Mouse (Mus musculus): Measurements from ENCODE around the gene Npnt.

Gene Npnt

DNA sequence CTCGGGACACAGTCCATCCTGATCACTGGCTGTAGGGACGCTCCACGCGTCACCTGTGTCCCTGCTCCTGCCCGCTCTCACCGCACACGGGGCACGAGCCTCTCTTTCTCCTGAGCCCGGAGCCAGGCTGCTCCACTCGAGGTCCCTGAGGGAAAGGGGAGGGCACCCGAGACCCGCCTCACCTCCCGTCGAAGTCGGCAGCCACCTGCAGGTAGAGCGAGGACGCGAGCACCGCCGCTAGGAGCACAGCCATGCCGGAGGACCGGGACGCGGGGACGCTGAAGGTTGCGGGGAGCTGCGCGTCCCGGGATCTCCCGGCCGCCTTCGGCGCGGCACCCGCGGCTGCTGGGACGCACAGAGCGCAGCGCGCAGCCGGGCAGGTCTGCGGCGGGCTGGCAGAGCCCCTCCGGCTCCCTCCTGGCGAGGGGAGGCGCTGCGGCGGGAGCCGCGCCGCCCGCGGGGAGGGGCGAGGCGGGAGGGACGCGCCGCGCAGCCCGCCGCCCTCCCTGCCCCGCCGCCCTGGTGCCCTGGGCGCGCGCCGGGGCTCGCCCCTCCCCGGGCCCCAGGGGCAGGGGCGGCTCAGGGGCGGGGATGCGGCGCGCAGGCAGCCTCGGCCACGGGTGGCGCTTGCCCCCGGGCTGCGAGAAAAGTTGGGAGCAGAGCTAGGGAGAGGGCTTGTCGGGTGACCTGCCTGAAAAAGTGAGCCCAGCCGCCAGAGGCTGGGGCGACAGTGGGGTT lies at the start of gene Npnt:
TSS of gene Npnt (minus strand) at position 501 of the 738 bp plus-strand sequence.
- peak; percentile 8 for DNase-seq (ENCODE audit: low spot score)

DNA sequence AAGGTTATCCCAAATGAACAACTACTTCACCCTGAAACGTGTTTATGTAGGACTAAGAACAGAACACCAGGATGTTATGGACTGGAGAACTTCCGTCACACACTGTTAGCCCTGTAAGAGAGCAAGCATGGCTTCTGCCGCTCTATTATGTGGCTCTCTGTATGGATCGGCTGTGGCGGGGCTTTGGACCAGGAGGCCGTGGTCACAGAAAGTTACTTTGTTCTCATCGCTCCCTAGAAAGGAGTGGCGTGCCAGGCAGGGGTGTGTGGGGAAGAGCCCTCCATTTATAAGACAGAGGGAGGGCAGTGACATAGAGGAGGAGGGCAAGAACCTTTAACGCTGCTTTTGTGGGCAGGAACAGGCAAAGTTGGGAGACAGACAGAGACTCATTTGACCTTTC lies 46.2 kb upstream of the Npnt start:
- DNase-seq (ENCODE audit: low spot score), result no peak

DNA sequence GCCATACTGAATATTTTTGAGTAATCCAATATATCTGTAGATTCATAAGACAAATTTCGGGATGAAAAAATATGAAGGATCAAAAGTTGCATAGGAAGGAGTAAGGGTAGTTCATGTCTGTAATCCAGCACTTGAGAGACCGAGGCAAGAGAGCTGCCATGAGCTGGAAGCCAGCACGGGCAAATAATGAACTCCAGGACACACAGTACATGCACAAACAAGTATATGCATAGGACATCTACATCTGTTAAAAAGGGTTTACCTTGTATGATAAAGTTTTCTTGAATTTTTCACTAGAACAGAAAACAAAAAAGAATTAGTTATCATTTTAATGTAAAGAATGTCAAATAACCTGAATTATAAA lies 45.8 kb upstream of the Npnt start:
- DNase-seq (ENCODE audit: low spot score), result no peak

DNA sequence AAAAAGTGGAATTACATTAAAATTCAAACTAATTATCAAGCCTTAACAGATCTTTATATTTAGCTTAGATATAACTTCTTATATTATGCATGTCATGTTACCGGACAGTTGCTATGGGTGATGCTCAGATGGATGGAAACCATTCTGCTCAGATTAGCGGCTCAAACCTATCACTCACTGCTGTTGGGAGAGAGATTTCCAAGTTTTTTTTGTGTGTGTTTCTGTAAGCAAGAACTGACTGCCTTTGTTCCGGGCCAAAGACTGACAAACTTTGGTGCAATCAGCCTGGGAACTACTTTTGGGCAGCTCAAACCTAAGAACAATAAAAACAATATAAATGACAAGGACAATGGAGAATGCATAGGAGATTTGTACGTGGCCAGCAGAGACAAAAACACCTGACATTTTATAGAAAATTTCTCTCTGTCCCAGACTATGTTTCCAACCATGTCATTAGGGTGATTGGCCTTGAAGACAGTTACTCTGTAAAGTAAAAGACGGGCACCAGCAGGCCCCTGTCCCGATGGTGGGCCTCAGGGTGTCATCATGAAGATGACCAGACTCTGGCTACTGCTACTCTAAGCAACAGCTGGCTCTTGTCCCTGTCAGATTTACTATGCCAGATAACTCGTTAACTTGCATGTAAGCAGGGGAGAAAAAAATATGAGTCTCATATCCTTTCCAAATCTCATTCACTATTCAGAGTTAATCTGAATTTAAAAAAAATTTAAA lies 45.2 kb upstream of the Npnt start:
- no peak for DNase-seq (ENCODE audit: low spot score)

DNA sequence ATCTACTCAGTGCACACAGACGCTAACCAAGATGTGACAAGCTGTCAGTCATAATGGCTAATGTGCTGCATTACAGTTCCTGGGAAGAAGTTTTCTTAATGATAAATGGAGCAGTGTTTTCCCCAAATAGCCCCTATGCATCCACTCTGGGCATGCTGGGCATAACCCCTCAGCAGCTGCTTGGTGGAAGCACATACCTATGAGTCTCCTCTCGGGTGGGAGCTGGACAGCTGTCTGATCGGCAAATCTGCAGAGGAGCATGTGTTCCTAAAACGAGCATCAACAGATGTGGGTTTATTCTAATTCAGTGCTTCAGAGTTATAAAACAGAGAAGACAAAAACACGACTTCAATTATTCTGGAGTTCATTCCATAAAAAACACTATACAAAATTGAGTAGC lies 36.1 kb upstream of the Npnt start:
- no peak for DNase-seq (ENCODE audit: low spot score)

DNA sequence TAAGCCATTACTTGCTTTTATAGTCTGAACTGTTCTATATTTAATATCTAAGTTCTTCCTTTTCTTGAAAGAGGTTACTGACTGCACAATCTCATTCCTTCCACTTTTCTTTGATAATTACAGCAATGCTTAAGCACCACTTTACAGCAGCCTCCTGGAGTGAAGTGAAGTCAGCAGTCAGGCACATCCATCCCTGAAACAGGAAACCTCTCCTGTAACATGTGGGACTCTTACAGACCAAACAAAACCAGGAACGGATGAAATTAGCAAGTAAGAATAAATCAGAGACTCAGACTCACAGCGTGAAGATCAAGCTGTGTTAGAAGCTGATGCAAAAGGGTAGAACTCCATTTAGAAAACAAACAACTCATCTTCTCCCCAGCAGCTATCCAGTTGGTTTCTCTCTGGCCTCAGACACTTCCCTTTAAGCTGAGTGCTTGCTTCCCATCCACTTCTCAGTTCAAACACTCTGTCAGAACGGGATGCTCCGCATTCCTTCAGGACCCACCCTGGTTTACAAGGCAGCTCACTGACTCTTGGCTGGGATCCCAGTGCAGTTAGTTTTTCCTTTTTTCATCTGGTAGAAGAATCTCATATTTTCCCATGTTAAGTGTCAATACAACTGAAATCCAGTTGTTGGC lies 33.9 kb upstream of the Npnt start:
- DNase-seq (ENCODE audit: low spot score), result no peak

DNA sequence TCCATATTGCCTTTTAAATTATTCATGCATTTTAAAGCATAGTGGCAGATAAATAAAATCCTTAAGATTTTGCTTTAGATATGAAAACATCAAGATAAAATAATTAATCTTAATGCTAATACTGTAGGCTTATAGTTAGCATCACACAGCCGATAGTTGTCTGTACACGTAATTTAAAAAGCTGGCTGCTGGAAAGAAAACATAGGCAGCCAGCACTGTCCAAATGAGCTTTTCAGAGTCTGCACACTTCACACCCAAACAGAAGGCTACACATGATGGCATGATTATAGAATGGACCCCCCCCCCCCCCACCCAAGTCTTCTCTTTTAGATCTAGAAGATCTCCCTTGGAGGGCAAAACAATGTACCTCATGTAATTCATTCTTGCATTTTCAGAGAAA lies 31.9 kb upstream of the Npnt start:
- no peak for DNase-seq (ENCODE audit: low spot score)

DNA sequence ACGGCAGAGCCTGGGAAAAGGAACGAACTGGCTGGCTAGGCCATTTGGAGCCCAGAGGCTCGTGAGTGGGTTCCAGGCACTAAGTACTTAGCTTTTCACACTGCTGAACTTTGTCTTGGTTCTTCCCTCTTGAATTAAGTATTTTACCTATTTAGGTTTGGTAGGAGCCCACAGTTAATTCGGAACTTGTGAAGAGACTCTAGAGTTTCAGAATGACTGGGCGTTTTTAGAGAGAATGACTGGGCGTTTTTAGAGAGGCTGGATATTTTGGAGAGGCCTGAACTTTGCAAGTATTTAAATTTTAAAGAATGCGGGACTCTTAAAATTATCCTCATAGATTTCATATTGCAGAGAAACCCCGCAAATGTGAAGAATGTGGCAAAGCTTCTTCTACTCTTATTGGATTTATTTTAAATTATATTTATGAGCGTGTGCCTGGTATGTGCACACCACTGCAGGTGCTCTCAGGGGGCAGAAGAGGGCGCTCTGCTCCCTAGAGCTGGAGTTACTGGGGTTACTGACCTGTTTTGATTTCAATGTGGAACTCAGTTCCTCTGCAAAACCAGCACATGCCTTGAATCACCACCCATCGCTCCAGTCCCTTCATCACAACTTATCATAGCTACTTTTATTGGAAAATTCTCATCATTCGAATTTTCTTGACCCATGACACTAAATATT lies 29.8 kb upstream of the Npnt start:
- no peak for DNase-seq (ENCODE audit: low spot score)

DNA sequence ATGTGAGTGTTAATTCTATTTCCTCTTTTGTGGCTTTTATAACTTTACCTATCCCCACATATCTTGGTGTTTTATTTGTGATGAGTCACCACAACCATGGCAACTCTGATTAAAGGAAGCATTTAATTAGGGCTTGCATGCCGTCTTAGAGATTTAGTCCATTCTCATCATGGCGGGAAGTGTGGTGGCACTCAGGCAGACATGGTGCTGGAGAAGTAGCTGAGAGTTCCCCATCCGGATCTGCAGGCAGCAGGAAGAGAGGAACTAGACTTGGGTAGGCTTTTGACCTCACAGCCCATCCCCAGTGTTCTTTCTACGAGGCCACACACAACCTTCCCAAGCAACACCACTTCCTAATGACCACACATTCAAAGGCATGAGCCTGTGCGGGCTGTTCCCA lies 16.2 kb upstream of the Npnt start:
- DNase-seq (ENCODE audit: low spot score), result no peak

DNA sequence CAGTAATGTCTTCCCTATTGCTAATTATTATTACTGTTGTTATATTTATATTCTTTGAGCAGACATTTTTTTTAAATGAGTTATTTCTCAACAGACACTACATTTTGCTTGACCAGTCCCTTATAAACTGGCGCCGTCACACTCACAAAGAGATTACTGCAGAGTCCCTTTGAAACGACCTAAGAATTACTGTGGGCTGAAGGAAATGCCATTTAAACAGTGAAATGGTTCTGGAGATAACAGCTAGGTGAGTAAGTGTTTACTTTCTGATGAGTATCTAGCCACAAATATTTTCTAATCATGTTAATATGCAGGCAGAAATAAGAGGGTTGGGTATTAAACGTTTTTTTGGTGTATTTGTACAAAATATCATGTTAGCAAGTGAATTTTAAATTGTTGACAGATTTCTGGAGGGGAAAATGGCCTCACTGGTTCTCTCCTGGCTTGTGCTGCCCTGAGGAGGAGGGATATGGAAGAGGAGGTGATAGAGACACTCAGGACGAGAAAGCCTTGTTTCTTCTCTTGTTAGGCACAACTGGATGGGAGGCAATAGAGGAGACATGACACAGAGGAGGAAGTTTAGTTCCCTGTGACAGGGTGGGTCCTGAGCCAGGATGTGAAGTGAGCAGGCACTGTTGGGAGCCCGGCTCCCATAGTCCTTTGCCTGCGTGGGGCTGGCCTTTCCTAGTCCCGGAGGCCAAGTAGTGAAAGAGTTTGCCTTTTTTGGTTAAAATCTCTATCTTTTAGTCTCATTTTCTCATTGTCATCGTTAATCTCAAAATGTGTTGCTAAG lies 14.8 kb upstream of the Npnt start:
- no peak for DNase-seq (ENCODE audit: low spot score)

DNA sequence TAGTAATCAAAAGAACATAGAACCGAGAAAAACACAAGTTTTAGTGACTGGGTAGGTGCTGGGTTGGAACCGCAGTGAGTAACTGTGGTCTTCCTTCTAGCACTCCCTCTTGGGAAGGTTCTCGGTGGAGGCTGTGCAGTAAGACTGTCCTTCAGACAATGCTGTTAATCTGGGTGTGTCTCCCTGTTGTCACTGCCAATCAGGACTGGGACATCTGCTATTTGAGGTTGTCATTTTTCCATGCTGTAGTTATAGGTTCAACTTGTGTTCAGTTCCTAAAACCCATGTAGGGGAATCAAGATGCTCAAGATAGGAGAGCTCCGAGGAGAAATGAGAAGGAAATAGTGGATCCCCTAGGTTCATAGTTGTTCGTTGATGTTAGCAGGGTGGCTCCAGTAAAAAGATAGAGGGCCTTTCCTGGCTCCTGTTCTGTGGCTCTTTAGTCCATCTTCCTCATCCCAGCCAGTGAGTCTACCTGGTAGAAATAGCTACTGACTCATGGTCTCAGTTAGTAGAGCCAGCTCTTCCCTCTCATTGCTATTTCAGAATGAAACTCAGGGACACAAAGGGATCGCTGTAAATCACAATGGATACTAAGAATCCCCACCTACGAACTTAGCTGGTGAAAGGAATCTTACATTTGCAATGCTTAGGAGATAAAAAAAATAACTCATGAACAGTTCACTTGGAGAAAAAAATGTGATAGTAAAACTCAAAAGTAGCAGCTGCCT lies 12.7 kb upstream of the Npnt start:
- DNase-seq (ENCODE audit: low spot score), result no peak

DNA sequence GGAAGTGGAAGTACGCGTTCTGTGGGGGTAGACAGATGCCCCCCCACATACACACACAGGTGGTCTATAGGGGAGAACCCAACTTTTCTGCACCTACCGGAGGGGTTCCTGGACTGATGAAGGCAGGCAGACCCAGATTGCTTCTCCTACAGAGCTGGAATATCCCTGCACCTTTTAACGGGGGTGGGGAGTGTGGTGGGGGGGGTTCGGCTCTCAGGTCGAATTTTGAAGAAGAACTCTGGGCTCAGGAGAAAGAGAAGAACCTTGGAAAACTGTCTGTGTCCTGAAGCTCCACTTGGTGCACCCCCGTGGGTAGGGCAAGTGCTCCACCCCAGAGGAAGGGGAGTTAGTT lies 414 bp upstream of the Npnt start:
- DNase-seq (ENCODE audit: low spot score), result no peak

DNA sequence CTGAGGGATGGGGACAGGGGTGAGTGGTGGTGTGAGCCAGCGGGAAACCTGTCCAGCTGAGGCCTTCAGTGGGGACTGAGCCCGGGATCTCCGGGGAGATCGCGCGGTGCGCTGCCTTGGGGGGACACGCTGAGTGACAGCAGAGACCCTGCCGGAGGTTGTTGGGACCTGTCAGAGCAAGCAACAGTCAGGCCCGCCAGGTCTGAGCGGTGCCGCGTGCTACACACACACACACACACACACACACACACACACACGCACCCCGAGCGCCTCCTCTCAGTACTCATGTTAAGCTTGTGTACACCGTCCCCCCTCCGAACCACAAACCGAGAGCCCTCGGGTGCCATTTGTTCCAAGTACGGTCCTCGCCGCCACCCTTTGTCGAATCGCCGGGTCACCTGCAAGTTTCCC lies 706 bp downstream of the Npnt start:
- no peak for DNase-seq (ENCODE audit: low spot score)

DNA sequence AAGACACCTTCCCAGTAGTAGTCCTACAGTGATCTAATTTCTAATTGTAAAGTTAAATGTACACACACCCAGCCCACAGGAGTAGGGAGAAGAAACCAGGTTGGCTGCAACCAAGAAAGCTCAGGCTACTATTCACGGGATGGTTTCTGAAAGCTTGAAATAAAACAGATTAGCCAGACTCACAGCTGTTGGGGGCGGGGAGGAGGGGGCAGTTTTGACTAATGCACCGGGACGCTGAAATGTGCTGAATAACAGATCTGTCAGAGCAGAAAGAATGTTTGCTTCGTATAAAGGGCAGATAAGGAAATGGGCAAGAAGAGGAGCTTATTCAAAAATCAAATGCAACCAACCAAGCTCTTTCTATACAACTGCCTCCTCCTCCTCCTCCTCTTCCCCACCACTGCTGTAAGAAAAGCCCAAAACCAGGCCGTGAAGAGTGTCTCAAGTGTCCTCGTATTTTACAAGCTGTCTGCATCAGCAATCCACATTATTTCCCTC lies 1.7 kb downstream of the Npnt start:
- no peak for DNase-seq (ENCODE audit: low spot score)

DNA sequence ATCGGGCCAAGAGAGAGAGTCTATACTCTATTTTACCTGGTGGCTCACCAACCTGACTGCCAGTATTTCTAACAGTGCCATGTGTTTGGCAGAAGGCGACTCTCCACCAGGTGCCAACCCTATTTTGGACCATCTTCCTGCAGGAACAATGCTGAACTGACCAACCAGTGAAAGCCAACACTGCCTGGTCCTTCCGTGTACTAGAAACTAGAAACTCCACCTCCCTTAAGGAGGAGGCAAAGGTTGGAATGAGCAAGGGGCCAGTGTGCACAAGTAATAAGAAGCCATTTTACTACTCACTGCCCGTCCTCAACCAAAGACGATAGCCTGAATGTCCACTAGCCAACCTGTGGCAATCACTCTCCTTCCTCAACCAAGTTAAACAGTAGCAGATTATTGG lies 4.0 kb downstream of the Npnt start:
- no peak for DNase-seq (ENCODE audit: low spot score)

DNA sequence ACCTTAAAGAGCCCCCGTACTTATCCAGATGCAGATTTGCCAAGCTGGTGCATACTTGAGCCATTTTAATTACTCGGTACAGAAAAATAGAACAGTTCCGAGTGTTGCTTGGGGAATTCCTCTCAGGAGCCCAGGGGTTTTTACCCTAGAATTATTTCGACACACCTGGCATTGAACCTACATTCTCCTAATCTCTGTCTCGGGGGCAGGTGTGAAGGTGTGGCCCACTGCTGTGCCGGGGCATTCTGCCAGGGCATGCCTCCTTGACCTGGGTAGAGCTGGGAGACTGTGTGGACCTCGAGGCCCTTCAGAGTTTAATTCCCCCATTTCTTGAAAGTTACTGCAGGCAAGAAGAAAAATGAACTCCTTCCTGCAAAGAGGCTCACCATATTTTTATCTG lies 4.4 kb downstream of the Npnt start:
- DNase-seq (ENCODE audit: low spot score), result no peak

DNA sequence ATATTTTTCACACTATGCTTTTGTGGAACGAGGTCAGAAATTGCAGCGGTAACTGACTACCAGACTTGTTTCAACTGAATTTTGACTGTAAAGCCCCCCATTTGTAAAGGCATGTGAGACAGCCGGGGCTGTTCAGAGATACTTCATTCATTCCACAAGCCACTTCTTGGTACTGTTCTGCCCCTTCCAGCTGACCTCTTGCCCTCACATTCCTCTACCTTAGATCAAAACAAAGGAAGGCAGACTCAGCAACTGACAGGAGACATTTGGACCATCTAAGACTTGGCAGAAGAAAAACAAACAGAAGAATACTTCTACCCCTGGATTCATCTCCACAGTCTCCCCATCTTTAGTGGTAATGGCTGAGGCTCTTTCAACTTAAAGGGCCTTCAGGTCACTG lies 5.5 kb downstream of the Npnt start:
- DNase-seq (ENCODE audit: low spot score), result no peak

DNA sequence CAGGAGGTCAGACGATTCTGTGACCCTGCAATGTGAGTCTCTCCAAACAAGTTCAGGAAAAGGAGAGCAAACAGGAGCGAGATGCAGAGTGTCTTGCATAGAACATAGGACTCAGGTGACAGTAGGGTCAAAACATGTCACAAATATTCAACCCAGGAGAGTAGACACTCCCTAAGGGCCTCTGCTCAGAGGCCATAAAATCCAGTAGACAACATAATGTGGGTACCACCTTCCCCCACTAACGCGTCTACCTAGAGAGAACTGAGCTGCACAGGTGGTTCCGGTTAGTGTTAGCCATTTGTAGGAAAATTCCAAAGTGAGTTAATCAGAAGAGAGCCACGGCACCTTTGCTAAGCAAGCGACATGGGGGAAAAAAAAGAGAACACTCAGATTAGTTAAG lies 5.9 kb downstream of the Npnt start:
- DNase-seq (ENCODE audit: low spot score), result no peak

DNA sequence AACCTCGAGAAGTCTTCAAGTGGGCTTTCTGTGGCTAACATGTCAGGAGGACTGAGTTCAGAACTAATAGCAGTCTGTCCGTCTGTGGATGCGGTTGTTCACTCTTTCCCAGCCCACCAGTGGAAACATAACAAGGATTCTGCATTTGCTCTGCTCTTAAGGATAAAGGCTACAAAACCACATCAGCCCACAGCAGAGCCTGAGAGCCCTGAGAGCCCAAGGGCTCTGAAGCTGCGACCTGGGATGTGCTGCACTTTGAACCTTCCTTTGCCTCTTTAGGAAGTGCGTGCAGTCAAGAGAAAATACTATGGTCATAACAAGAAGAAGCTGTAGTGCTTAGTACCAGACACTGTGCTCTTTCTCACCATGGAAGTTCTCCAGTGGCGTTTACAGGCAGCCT lies 7.3 kb downstream of the Npnt start:
- no peak for DNase-seq (ENCODE audit: low spot score)

DNA sequence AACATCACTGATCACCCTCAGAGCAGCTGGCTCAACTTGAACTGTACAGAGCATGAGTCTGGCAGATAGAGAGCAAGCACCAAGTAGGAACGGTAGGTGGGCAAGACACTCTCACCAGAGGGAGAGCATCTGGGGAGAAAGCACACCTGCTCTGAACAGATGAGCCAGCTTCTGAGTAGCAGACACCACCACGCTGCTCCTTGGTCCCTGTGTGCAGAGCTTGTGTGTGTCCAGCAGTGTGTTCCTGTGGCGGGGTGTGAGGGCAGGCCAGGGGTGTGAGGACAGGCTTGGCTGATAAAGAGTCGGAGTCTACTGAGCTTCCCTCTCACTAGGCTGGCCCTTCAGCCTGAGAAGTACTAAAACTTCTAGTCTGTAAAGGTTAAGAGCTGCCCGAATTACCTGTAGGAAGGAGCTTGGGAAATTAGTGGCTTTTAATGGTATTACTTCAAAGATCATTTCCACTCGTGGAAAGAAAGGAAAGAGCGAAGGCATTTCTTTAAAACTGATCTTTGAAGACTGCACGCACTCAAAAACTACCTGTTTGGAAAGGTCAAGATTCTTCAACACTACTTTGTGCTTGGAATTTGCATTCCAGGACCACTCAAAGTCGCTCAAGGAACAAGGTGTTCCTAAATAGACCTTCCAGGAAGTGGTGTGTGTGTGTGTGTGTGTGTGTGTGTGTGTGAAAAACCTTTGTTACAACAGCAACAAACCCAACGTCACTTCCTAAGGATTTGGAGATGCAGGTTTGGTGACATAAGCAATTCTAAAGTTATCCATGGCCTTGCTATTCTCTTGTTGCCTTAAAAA lies 9.7 kb downstream of the Npnt start:
- no peak for DNase-seq (ENCODE audit: low spot score)

Measured in ovary, adult 18-20 months (tissue).